Mouse (Mus musculus) forebrain, embryonic 13.5 days (tissue): ENCODE measurements around the gene Cd300lg. TPM values are rescaled to one million over a fixed set of nuclear protein-coding genes. Genes with fewer than 3 reads are reported as not detected.

ENCODE experiments used
- ATAC-seq: fragments of 200-750 bp; cut with Nextera tagmentation; 2 replicates; pipeline ENCODE4 v1.8.0; 2017
- H3K27ac ChIP-seq: fragments of 300-500 bp; sonication (generic); 2 replicates; pipeline ENCODE4 v1.5.1; 2015; ENCODE audit warnings: inconsistent platforms, mild to moderate bottlenecking, moderate library complexity
- H3K27me3 ChIP-seq: fragments of 300-500 bp; sonication (generic); 2 replicates; pipeline ENCODE4 v1.6.1; 2015; ENCODE audit warnings: mild to moderate bottlenecking, inconsistent platforms
- H3K36me3 ChIP-seq: fragments of 300-500 bp; sonication (generic); 2 replicates; pipeline ENCODE4 v1.6.1; 2015; ENCODE audit warnings: mild to moderate bottlenecking, inconsistent platforms; ENCODE audit not compliant: poor library complexity, severe bottlenecking
- H3K4me1 ChIP-seq: fragments of 300-500 bp; sonication (generic); 2 replicates; pipeline ENCODE4 v1.6.1; 2015; ENCODE audit warnings: inconsistent platforms
- H3K4me2 ChIP-seq: fragments of 300-500 bp; sonication (generic); 2 replicates; pipeline ENCODE4 v1.6.1; 2015; ENCODE audit warnings: inconsistent platforms, mild to moderate bottlenecking, moderate library complexity
- H3K4me3 ChIP-seq: fragments of 300-500 bp; sonication (generic); 2 replicates; pipeline ENCODE4 v1.5.1; 2015; ENCODE audit warnings: mild to moderate bottlenecking, inconsistent platforms
- H3K9ac ChIP-seq: fragments of 300-500 bp; sonication (generic); 2 replicates; pipeline ENCODE4 v1.6.1; 2015; ENCODE audit warnings: mild to moderate bottlenecking, inconsistent platforms
- H3K9me3 ChIP-seq: fragments of 300-500 bp; sonication (generic); replicated peaks from 2 replicates; pipeline ENCODE4 v1.6.1; 2016; ENCODE audit warnings: inconsistent platforms
- WGBS: fragments of 180-500 bp; shearing (Covaris S2); methylation state at CpG from one replicate; pipeline ENCODE4 v1.1.7; 2015; 5-methylcytosine and 5-hydroxymethylcytosine counted together
- polyA plus RNA-seq: library from polyadenylated mRNA; unstranded; fragments of >200 nt; fragmentation: Nextera tagmentation; extraction: Ambion mirVana; gene quantifications from 2 replicates; pipeline ENCODE4 v1.2.1, GENCODE M21; 2015

The Cd300lg gene
- polyA plus RNA-seq, 1 experiment from 2014 or later, result 0.27 TPM

GRCm38 (mm10) chr11:102086331-102086730 is 45.0 kb downstream of the Cd300lg start:
- peak overlapping the region; percentile 84 for H3K9ac ChIP-seq
- H3K4me1 ChIP-seq, result peaks cover 59% of the 10 kb centered on the region
- 0% methylated on average over 3 of the region's 3 CpGs for WGBS
- no peaks in the 10 kb centered on the region for H3K27me3 ChIP-seq
- peak overlapping the region; percentile 78 for H3K4me3 ChIP-seq
- no peaks in the 10 kb centered on the region for H3K9me3 ChIP-seq
- H3K27ac ChIP-seq, result peak overlapping the region; percentile 99
- no peak for ATAC-seq
- peaks cover 17% of the 10 kb centered on the region for H3K36me3 ChIP-seq
- peak overlapping the region; percentile 85 for H3K4me2 ChIP-seq

- H3K4me1 ChIP-seq, result peaks cover 50% of the 10 kb centered on the region
- no peaks in the 10 kb centered on the region for H3K27me3 ChIP-seq
- peak overlapping the region; percentile 99 for H3K27ac ChIP-seq
- peak overlapping the region; percentile 84 for H3K9ac ChIP-seq
- peaks cover 17% of the 10 kb centered on the region for H3K36me3 ChIP-seq
- H3K4me3 ChIP-seq, result peak overlapping the region; percentile 78
- H3K9me3 ChIP-seq, result no peaks in the 10 kb centered on the region
- H3K4me2 ChIP-seq, result peak overlapping the region; percentile 85
- peak; percentile 85 for ATAC-seq
- WGBS, result under 1% methylated on average over 38 of the region's 39 CpGs
These were observed 45.9 kb downstream of the Cd300lg start for GRCm38 (mm10) chr11:102087081-102087751.

GRCm38 (mm10) chr11:102087931-102088898 is 46.9 kb downstream of the Cd300lg start, which contains the start of gene Mpp2:
Gene Mpp2 (minus strand): TSS chr11:102088515.
- H3K9ac ChIP-seq, result peak within 1 kb of the TSS; percentile 84
- no peaks in the 10 kb centered on the region for H3K27me3 ChIP-seq
- peak within 1 kb of the TSS; percentile 85 for H3K4me2 ChIP-seq
- under 1% methylated on average over 47 of the region's 49 CpGs for WGBS
- H3K36me3 ChIP-seq, result peaks cover 14% of the 10 kb centered on the region
- peak within 1 kb of the TSS; percentile 99 for H3K27ac ChIP-seq
- no peaks in the 10 kb centered on the region for H3K9me3 ChIP-seq
- ATAC-seq, result peak; percentile 63
- H3K4me1 ChIP-seq, result peaks cover 40% of the 10 kb centered on the region
- peak within 1 kb of the TSS; percentile 78 for H3K4me3 ChIP-seq

GRCm38 (mm10) chr11:102089088-102089808 is 47.9 kb downstream of the Cd300lg start:
- peak; percentile 54 for ATAC-seq
- Histone ChIP-seq H3K36me3 (peaks cover 5% of the 10 kb centered on the region), H3K4me2 (peak overlapping the region; percentile 85), H3K9ac (peak overlapping the region; percentile 84), H3K9me3 (no peaks in the 10 kb centered on the region), H3K4me1 (peaks cover 38% of the 10 kb centered on the region), H3K27ac (peak overlapping the region; percentile 99), H3K4me3 (peak overlapping the region; percentile 78), H3K27me3 (no peaks in the 10 kb centered on the region)
- under 1% methylated on average over 20 of the region's 20 CpGs for WGBS

- Histone ChIP-seq H3K9me3 (no peaks in the 10 kb centered on the region), H3K27me3 (peaks cover 14% of the 10 kb centered on the region; the same call in 1 of the 2 replicates), H3K36me3 (no peaks in the 10 kb centered on the region), H3K9ac (no peak overlapping the region), H3K4me1 (peaks cover 15% of the 10 kb centered on the region), H3K27ac (no peak overlapping the region), H3K4me3 (no peak overlapping the region), H3K4me2 (no peak overlapping the region)
- WGBS, result 71% methylated on average over 3 of the region's 3 CpGs
- ATAC-seq, result no peak
These were observed 54.4 kb downstream of the Cd300lg start for GRCm38 (mm10) chr11:102095676-102096075.

GRCm38 (mm10) chr11:102096446-102096845 is 55.1 kb downstream of the Cd300lg start:
- no peak; the same call in 1 of the 2 replicates for ATAC-seq
- peak overlapping the region; percentile 56 for H3K4me2 ChIP-seq
- H3K9me3 ChIP-seq, result no peaks in the 10 kb centered on the region
- peak overlapping the region; percentile 21; the same call in 1 of the 2 replicates for H3K4me3 ChIP-seq
- H3K27ac ChIP-seq, result no peak overlapping the region
- H3K4me1 ChIP-seq, result peaks cover 15% of the 10 kb centered on the region
- no peaks in the 10 kb centered on the region for H3K36me3 ChIP-seq
- H3K9ac ChIP-seq, result no peak overlapping the region
- WGBS, result 72% methylated on average over 5 of the region's 5 CpGs
- peaks cover 21% of the 10 kb centered on the region for H3K27me3 ChIP-seq

- H3K27ac ChIP-seq, result 0 out of 2 replicates have a peak overlapping the region, but pooled peaks have one; percentile 0
- ATAC-seq, result peak; percentile 89
- 0 out of 2 replicates have a peak overlapping the region, but pooled peaks have one; percentile 22 for H3K9ac ChIP-seq
- H3K36me3 ChIP-seq, result no peaks in the 10 kb centered on the region
- H3K4me3 ChIP-seq, result peak overlapping the region; percentile 21; the same call in 1 of the 2 replicates
- peaks cover 25% of the 10 kb centered on the region for H3K27me3 ChIP-seq
- H3K9me3 ChIP-seq, result no peaks in the 10 kb centered on the region
- 4% methylated on average over 17 of the region's 18 CpGs for WGBS
- peak overlapping the region; percentile 56 for H3K4me2 ChIP-seq
- peaks cover 15% of the 10 kb centered on the region for H3K4me1 ChIP-seq
These were observed 55.6 kb downstream of the Cd300lg start for GRCm38 (mm10) chr11:102096887-102097391.

- WGBS, result 82% methylated on average over 4 of the region's 4 CpGs
- ATAC-seq, result no peak
- H3K4me2 ChIP-seq, result no peak within 1 kb of the TSS
- no peak within 1 kb of the TSS for H3K4me3 ChIP-seq
- no peak within 1 kb of the TSS for H3K9ac ChIP-seq
- peaks cover 62% of the 10 kb centered on the region for H3K27me3 ChIP-seq
- H3K4me1 ChIP-seq, result peaks cover 14% of the 10 kb centered on the region
- H3K27ac ChIP-seq, result no peak within 1 kb of the TSS
- no peaks in the 10 kb centered on the region for H3K36me3 ChIP-seq
- H3K9me3 ChIP-seq, result no peaks in the 10 kb centered on the region
These were observed 59.9 kb downstream of the Cd300lg start, which contains the start of gene Ppy for GRCm38 (mm10) chr11:102101219-102101618. Gene Ppy (minus strand): TSS chr11:102101319.

- H3K27me3 ChIP-seq, result peaks cover 76% of the 10 kb centered on the region
- no peak overlapping the region for H3K4me3 ChIP-seq
- H3K9ac ChIP-seq, result no peak overlapping the region
- ATAC-seq, result no peak; the same call in 1 of the 2 replicates
- no peak overlapping the region for H3K4me2 ChIP-seq
- no peaks in the 10 kb centered on the region for H3K4me1 ChIP-seq
- H3K27ac ChIP-seq, result no peak overlapping the region
- no peaks in the 10 kb centered on the region for H3K9me3 ChIP-seq
- no peaks in the 10 kb centered on the region for H3K36me3 ChIP-seq
- 22% methylated on average over 17 of the region's 17 CpGs for WGBS
These were observed 61.4 kb downstream of the Cd300lg start for GRCm38 (mm10) chr11:102102485-102103258.
